Mouse (Mus musculus) limb, embryonic 11.5 days (tissue): ENCODE results near the gene Gabrd. TPM values are rescaled to one million over a fixed set of nuclear protein-coding genes. Genes with fewer than 3 reads are reported as not detected.

ENCODE experiments used
- ATAC-seq: fragments of 200-750 bp; cut with Nextera tagmentation; 2 replicates; pipeline ENCODE4 v1.8.0; 2017; ENCODE audit warnings: low read depth; ENCODE audit not compliant: insufficient number of reproducible peaks, low FRiP score, low TSS enrichment
- DNase-seq: peaks from one replicate; pipeline ENCODE4 v3.0.0-alpha.2; 2015; ENCODE audit warnings: low spot score
- H3K27ac ChIP-seq: fragments of 300-500 bp; sonication (generic); replicated peaks from 2 replicates; pipeline ENCODE4 v1.5.1; 2014; ENCODE audit warnings: low read depth, mild to moderate bottlenecking, low read length
- H3K27me3 ChIP-seq: fragments of 300-500 bp; sonication (generic); 2 replicates; pipeline ENCODE4 v1.6.1; 2014; ENCODE audit warnings: mild to moderate bottlenecking, low read length, mixed read lengths; ENCODE audit not compliant: control insufficient read depth, insufficient read depth
- H3K36me3 ChIP-seq: fragments of 300-500 bp; sonication (generic); 2 replicates; pipeline ENCODE4 v1.6.1; 2014; ENCODE audit warnings: mild to moderate bottlenecking, low read length, moderate library complexity, mixed read lengths; ENCODE audit not compliant: control insufficient read depth, insufficient read depth
- H3K4me1 ChIP-seq: fragments of 300-500 bp; sonication (generic); 2 replicates; pipeline ENCODE4 v1.6.1; 2014; ENCODE audit warnings: low read length, mixed read lengths; ENCODE audit not compliant: control insufficient read depth, insufficient read depth
- H3K4me2 ChIP-seq: fragments of 300-500 bp; sonication (generic); 2 replicates; pipeline ENCODE4 v1.6.1; 2014; ENCODE audit warnings: low read depth, mild to moderate bottlenecking, moderate library complexity; ENCODE audit not compliant: severe bottlenecking
- H3K4me3 ChIP-seq: fragments of 300-500 bp; sonication (generic); 2 replicates; pipeline ENCODE4 v1.5.1; 2014; ENCODE audit warnings: low read depth, low read length
- H3K9ac ChIP-seq: fragments of 300-500 bp; sonication (generic); 2 replicates; pipeline ENCODE4 v1.6.1; 2014; ENCODE audit warnings: mild to moderate bottlenecking, low read length
- H3K9me3 ChIP-seq: fragments of 300-500 bp; sonication (generic); 2 replicates; pipeline ENCODE4 v1.6.1; 2016; ENCODE audit warnings: low read length; ENCODE audit not compliant: control insufficient read depth
- WGBS: fragments of 180-500 bp; shearing (Covaris S2); extraction: QIAGEN DNeasy Blood & Tissue Kit; methylation state at CpG from one replicate; pipeline ENCODE4 v1.1.7; 2014; 5-methylcytosine and 5-hydroxymethylcytosine counted together
- polyA plus RNA-seq: library from polyadenylated mRNA; unstranded; fragments of >200 nt; fragmentation: Nextera tagmentation; extraction: Ambion mirVana; gene quantifications from 2 replicates; pipeline ENCODE4 v1.2.1, GENCODE M21; 2014

Gabrd gene
- polyA plus RNA-seq, 1 experiment from 2014 or later: 0.08 TPM

- Histone ChIP-seq H3K4me2 (no peak overlapping the region), H3K9ac (no peak overlapping the region), H3K27ac (no peak overlapping the region), H3K4me3 (no peak overlapping the region), H3K9me3 (no peaks in the 10 kb centered on the region), H3K4me1 (no peaks in the 10 kb centered on the region), H3K36me3 (no peaks in the 10 kb centered on the region), H3K27me3 (peaks cover 40% of the 10 kb centered on the region)
- WGBS: 45% methylated on average over 12 of the region's 12 CpGs
- no peak for ATAC-seq
- DNase-seq: no peak
Observed at GRCm38 (mm10) chr4:155359560-155360464, 38.1 kb downstream of the Gabrd start.

- DNase-seq (no peak), ATAC-seq (no peak)
- Histone ChIP-seq H3K4me2 (no peak overlapping the region), H3K9ac (no peak overlapping the region), H3K36me3 (no peaks in the 10 kb centered on the region), H3K27ac (no peak overlapping the region), H3K4me3 (no peak overlapping the region), H3K27me3 (peaks cover 32% of the 10 kb centered on the region), H3K9me3 (no peaks in the 10 kb centered on the region), H3K4me1 (no peaks in the 10 kb centered on the region)
- WGBS: 48% methylated on average over 2 of the region's 2 CpGs
Observed at GRCm38 (mm10) chr4:155357601-155358000, 40.3 kb downstream of the Gabrd start.

GRCm38 (mm10) chr4:155356354-155356753 lies 41.6 kb downstream of the Gabrd start:
- no peaks in the 10 kb centered on the region for H3K9me3 ChIP-seq

GRCm38 (mm10) chr4:155354546-155354945 lies 43.4 kb downstream of the Gabrd start:
- Histone ChIP-seq H3K36me3 (no peaks in the 10 kb centered on the region), H3K27me3 (peaks cover 1% of the 10 kb centered on the region), H3K9me3 (no peaks in the 10 kb centered on the region), H3K4me1 (no peaks in the 10 kb centered on the region), H3K4me3 (no peak overlapping the region), H3K4me2 (no peak overlapping the region), H3K9ac (no peak overlapping the region), H3K27ac (no peak overlapping the region)
- WGBS: 81% methylated on average over 7 of the region's 7 CpGs
- DNase-seq: no peak
- ATAC-seq: no peak

More at GRCm38 (mm10) chr4:155356354-155356753, 41.6 kb downstream of the Gabrd start:
- no peak overlapping the region for H3K27ac ChIP-seq
- no peak for DNase-seq
- no peak overlapping the region for H3K9ac ChIP-seq
- no peak overlapping the region for H3K4me2 ChIP-seq
- H3K4me1 ChIP-seq: no peaks in the 10 kb centered on the region
- ATAC-seq: no peak
- H3K4me3 ChIP-seq: no peak overlapping the region
- H3K36me3 ChIP-seq: no peaks in the 10 kb centered on the region
- peaks cover 19% of the 10 kb centered on the region for H3K27me3 ChIP-seq
- 89% methylated on average over 10 of the region's 10 CpGs for WGBS

GRCm38 (mm10) chr4:155354035-155354434 lies 43.9 kb downstream of the Gabrd start:
- no peak overlapping the region for H3K4me3 ChIP-seq
- no peaks in the 10 kb centered on the region for H3K36me3 ChIP-seq
- H3K27me3 ChIP-seq: no peaks in the 10 kb centered on the region; the same call in 1 of the 2 replicates
- no peak overlapping the region for H3K27ac ChIP-seq
- no peak for DNase-seq
- ATAC-seq: no peak
- H3K9ac ChIP-seq: no peak overlapping the region
- H3K4me1 ChIP-seq: no peaks in the 10 kb centered on the region
- H3K9me3 ChIP-seq: no peaks in the 10 kb centered on the region
- 89% methylated on average over 6 of the region's 6 CpGs for WGBS
- H3K4me2 ChIP-seq: no peak overlapping the region

- Histone ChIP-seq H3K4me3 (no peak overlapping the region), H3K4me1 (no peaks in the 10 kb centered on the region), H3K27ac (no peak overlapping the region), H3K36me3 (no peaks in the 10 kb centered on the region), H3K9me3 (no peaks in the 10 kb centered on the region), H3K27me3 (no peaks in the 10 kb centered on the region), H3K9ac (no peak overlapping the region), H3K4me2 (no peak overlapping the region)
- no peak for ATAC-seq
- no peak for DNase-seq
- WGBS: 90% methylated on average over 3 of the region's 3 CpGs
Observed at GRCm38 (mm10) chr4:155352581-155352980, 45.3 kb downstream of the Gabrd start.

GRCm38 (mm10) chr4:155346350-155346749 lies 51.6 kb downstream of the Gabrd start:
- ATAC-seq (no peak), DNase-seq (no peak)
- Histone ChIP-seq H3K27me3 (peaks cover 19% of the 10 kb centered on the region), H3K27ac (no peak overlapping the region), H3K4me3 (no peak overlapping the region), H3K4me1 (peaks cover 6% of the 10 kb centered on the region; the same call in 1 of the 2 replicates), H3K9me3 (no peaks in the 10 kb centered on the region), H3K9ac (no peak overlapping the region), H3K4me2 (no peak overlapping the region), H3K36me3 (no peaks in the 10 kb centered on the region)
- WGBS: 91% methylated on average over 12 of the region's 12 CpGs

GRCm38 (mm10) chr4:155345608-155345953 lies 52.3 kb downstream of the Gabrd start:
- Histone ChIP-seq H3K36me3 (no peaks in the 10 kb centered on the region), H3K4me2 (peak overlapping the region; percentile 92), H3K4me3 (peak overlapping the region; percentile 54), H3K27ac (no peak overlapping the region), H3K9me3 (no peaks in the 10 kb centered on the region), H3K4me1 (peaks cover 6% of the 10 kb centered on the region; the same call in 1 of the 2 replicates), H3K27me3 (peaks cover 19% of the 10 kb centered on the region), H3K9ac (peak overlapping the region; percentile 67)
- DNase-seq (peak; percentile 71), ATAC-seq (peak; percentile 47; the same call in 1 of the 2 replicates)
- 3% methylated on average over 16 of the region's 16 CpGs for WGBS
